Mouse (Mus musculus) fat pad, adult 2 months (tissue): ENCODE measurements around the gene Max.

Experiments
- DNase-seq: peaks from one replicate; pipeline ENCODE4 v3.0.0-alpha.2; 2011; ENCODE audit warnings: low read depth, low spot score; ENCODE audit errors: extremely low read depth

The Max gene

GRCm38 (mm10) chr12:76923118-76923517 is 38.9 kb downstream of the Max start:
- no peak for DNase-seq

DNA sequence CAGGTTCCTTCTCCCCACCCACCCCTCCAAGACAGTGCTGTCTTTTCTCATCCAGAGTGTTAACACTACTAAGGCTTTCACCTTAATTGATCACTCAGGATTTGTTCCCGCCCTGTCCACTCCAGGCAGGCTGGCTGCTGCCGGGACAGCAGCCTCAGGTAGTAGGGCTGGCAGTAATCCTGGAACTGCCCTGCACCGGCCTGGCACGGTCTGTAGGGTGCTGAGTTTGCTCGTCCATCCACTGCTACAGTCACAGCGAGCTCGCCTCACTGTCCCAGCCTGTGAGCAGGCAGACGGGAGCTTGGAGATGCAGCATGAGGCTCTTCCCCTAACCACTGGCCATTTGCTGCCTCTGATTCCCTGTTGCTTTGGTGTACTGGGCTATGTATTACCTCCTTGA is 41.0 kb downstream of the Max start:
- no peak for DNase-seq

DNA sequence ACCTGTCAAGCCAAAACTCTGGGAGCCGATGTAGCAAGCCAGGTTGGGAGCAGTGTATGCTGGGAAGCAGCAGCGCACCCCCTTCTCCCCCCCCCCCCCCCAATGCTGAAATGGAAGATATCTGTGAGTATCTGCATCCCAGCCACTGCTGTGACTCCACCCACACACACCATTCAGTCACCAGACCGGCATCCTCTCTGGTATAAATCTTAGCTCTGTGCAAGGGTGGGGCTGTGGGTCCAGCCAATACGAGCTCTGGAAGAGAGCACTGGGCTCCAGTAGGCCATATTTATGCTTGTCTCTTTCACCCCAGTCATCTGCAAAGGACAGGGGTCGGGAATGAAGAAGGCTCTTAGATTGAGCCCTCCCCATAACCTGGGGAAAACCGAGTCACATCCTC is 41.6 kb downstream of the Max start:
- DNase-seq = no peak

- DNase-seq = no peak
Measured at GRCm38 (mm10) chr12:76918855-76919254, 43.1 kb downstream of the Max start.

DNA sequence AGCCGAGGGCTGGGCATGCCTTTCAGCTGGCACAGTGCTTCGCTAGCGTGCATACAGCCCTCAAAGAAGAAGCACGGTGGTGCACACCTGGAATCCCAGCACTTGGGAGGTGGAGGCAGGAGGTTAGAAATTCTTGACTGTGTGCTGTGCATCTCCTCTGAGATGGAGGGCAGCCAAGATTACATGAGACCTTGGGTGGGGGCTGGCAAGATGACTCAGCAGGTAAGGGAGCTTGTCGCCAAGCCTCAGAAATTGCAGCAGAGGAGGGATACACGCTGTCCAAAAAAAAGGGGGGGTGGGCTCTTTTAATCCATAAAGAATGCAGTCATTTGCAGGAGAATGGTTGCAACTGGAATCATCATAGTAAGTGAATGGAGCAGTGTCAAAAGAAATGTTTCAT is 43.9 kb downstream of the Max start:
- no peak for DNase-seq

GRCm38 (mm10) chr12:76916163-76916562 is 45.8 kb downstream of the Max start:
- DNase-seq = no peak

DNA sequence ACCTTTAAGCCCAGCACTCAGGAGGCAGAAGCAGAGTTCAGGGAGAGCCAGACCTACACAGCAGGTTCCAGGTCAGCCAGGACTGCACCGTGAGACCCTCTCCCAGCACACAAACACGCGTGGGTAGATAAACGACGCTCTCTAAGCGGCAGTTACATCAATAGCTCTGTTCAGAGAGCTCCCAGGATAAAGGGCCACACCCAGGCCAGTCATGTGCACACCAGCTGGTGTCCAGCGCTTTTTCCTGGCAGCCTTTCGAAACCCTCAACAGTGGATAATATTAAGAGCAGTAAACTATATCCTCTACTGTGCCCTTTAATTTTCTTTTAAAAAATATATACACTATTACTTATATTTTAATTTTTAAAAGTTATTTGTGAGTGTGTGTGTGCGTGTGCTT is 49.8 kb downstream of the Max start:
- DNase-seq = no peak

GRCm38 (mm10) chr12:76911171-76911726 is 50.8 kb downstream of the Max start:
- DNase-seq = peak; percentile 94

DNA sequence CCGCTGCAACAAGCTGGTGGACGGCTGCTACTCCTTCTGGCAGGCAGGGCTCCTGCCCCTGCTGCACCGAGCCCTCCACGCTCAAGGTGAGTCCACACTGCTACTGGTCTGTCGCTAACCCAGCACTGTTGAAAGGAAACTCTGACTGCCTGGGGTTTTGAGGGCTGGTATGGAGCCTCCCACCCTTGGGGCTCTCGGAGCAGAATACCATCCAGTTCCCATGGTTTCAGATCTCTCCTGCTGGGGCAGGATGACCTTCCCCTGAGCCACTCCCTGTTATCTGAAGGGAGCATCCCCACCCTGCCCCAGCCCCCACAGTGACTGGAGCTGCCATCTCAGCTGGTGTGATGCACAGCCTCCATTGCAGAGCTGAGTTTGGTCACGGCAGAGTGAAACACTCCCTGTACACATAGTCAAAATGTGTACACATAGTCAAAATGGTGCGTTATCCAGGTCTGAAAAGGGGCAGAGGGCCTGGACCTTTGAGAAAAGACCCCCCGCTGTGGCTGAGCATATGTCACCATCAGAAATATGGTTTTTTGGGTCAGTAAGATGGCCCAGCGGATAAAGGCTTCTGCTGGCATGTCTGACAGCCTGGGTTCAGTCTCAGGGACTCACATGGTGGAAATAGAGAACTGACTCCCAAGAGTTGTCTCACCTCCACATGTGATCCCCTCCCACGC is 51.6 kb downstream of the Max start:
- DNase-seq = no peak

GRCm38 (mm10) chr12:76909218-76909617 is 52.8 kb downstream of the Max start:
- no peak for DNase-seq

GRCm38 (mm10) chr12:76906278-76906677 is 55.7 kb downstream of the Max start:
- no peak for DNase-seq

DNA sequence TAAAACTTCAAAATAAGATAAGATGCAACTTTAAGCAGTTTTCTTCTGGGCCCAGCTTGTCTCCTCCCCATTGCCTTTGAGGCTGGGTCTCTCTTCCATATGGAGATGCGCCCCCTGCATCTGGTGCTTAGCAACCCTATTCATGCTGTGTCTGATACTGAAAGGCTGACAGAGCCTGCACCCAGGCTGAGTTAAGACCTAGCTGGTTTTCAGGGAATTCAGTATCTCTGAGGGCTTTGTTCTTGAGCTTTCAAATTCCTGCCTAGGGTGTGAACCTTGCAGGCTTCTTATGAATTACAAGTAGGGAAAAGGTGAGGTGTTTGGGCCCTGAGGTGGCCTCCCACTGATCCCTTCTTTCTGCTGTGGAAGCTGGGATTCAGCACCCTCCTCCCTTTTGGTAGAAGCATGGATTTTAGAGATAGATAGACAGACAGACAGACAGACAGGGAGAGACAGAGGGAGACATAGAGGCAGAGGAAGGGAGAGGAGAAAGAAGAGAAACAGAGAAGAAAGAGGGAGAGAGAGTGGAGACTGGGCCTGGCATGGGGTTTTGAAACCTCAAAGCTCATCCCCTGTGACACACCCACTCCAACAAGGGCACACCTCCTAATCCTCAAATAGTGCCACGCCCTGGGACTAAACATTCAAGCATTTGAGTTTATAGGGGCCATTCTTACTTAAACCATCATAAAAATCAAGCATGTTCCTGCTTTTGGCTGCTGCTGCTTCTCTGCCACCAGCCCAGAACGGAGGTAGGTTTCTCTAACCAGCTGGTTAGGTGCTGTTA is 60.3 kb downstream of the Max start:
- DNase-seq = no peak

DNA sequence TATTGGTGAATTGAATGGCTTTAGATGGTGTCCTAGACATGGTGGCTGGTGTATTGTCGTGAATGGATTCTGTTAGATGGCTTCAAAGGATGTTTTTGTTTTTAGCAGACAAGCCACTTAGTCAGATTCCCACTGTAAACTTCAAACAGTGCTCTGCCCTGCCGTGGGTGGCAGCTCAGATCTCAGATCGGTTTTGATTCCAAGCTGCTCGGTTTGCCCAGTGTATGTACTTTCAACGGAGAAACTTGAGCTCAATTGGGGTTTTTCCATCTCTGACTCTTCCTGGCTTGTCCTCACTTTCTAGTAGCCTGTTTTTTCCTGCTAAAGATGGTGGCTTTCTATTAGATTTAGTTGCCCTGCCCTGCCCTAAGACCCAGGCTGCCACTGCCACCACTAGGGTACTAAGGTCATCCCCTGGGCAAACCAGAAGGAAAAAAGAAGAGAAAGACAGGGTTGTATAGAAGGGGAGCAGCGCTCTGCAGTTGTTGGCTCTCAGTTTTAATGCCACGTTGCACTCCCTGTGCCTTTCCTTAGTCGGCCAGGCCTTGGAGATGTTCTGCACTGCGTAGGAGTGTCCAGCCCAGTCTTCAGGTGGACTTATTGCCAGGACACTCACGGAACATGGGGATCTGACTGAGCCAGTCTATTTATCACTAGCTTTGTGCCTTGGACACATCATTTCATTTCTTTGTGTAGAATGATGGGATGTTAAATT is 62.6 kb downstream of the Max start:
- DNase-seq = no peak

GRCm38 (mm10) chr12:76898141-76898540 is 63.9 kb downstream of the Max start:
- DNase-seq = no peak

- DNase-seq = no peak
Measured at GRCm38 (mm10) chr12:76897006-76897405, 65.0 kb downstream of the Max start.

- no peak for DNase-seq
Measured at GRCm38 (mm10) chr12:76896566-76896965, 65.4 kb downstream of the Max start.

- DNase-seq = no peak
Measured at GRCm38 (mm10) chr12:76895777-76896176, 66.2 kb downstream of the Max start.

GRCm38 (mm10) chr12:76894792-76895559 is 67.0 kb downstream of the Max start:
- no peak for DNase-seq

DNA sequence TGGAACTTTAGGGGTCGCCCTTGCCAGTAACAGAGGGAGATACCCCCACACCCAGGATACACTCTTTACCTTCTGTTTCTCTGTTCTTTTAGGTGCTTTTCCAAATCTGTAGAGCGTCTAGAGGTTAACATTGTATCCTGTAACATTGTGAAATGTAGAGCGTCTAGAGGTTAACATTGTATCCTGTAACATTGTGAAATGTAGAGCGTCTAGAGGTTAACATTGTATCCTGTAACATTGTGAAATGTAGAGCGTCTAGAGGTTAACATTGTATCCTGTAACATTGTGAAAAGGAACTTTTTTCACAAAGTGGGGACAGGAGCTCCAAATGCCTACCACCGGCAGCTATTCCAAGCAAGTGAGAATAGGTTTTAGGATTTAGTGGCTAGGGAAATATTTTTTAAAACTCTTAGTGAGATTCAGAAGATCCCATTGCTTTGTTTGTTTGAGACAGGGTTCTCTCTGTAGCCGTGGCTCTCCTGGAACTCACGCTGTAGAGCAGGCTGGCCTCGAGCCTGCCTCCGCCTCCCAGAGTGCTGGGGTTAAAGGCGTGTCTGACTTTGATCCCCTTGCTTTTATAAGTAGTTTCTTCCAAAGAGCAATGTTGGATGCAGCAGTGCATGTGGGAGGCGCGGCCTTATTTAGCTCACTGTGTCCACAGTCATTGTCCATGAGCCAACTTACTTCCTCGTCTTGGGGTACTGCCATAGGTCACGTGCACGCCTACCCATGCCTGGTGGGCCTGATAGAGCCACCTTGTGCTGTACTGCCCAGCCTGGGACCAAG is 68.9 kb downstream of the Max start:
- DNase-seq = no peak

DNA sequence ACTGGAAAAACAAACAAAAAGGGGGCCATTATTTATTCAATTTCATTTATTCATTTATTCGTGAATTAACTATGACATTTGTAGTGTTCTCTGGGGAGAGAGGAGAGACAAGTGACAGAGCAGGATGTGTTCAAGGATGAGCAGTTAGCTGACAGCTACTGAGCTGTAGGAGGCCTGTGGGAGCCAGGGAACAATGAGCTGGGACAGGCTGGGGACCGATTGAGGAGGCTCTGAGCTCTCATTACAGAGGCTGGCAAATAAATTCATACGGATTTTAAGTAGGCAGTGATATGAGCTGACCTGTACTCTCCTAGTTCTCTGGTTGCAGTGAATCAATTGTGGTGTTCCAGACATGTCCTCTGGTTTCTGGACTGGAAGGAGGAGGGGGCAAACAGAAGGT is 70.8 kb downstream of the Max start:
- no peak for DNase-seq
